Mouse (Mus musculus): Measurements from ENCODE around the gene Gpn2. TPM values are rescaled to one million over a fixed set of nuclear protein-coding genes. Genes with fewer than 3 reads are reported as not detected.

Gene Gpn2
- total and polyA plus RNA-seq, 3 experiments: 2.3 to 46.7 (median 10.2) TPM

GRCm38 (mm10) chr4:133628517-133628916 is 44.4 kb downstream of the Gpn2 start:
- no peak for TF ChIP-seq GATA1 (IDR thresholded peaks at IDR 0.05; ENCODE audit: borderline replicate concordance, low read length)
- TF ChIP-seq GATA2 (IDR thresholded peaks at IDR 0.05; ENCODE audit: borderline replicate concordance, low read depth, low read length): no peak
- no peak for TF ChIP-seq CTCF (IDR thresholded peaks at IDR 0.05; ENCODE audit: low read depth, low read length)
- TF ChIP-seq TAL1 (conservative IDR thresholded peaks at IDR 0.05; ENCODE audit: low read depth, low read length): no peak
- TF ChIP-seq POLR2AphosphoS5 (IDR thresholded peaks at IDR 0.05; ENCODE audit: insufficient replicate concordance, low read depth, low read length): no peak
- Histone ChIP-seq H3K36me3 (replicated peaks) (peaks cover 49% of the 10 kb centered on the region), H3K9me3 (replicated peaks) (no peaks in the 10 kb centered on the region), H3K27me3 (ENCODE audit: insufficient read depth, low read length) (peaks cover 14% of the 10 kb centered on the region; the same call in 1 of the 2 replicates), H3K4me1 (ENCODE audit: insufficient read depth, low read depth, low read length) (peaks cover 24% of the 10 kb centered on the region), H3K4me3 (ENCODE audit: low read depth, low read length) (no peak overlapping the region)
- DNase-seq (ENCODE audit: low spot score) (no peak), ATAC-seq (ENCODE audit: extremely low read depth, insufficient number of reproducible peaks, low FRiP score, poor library complexity, severe bottlenecking) (no peak)

GRCm38 (mm10) chr4:133629191-133629590 is 45.0 kb downstream of the Gpn2 start:
- no peak for DNase-seq (ENCODE audit: low spot score)
- peaks cover 29% of the 10 kb centered on the region for H3K4me1 ChIP-seq (ENCODE audit: insufficient read depth, low read depth, low read length)
- H3K36me3 ChIP-seq (replicated peaks): peaks cover 42% of the 10 kb centered on the region
- no peak for ATAC-seq (ENCODE audit: extremely low read depth, insufficient number of reproducible peaks, low FRiP score, poor library complexity, severe bottlenecking)
- H3K27me3 ChIP-seq (ENCODE audit: insufficient read depth, low read length): peaks cover 14% of the 10 kb centered on the region; the same call in 1 of the 2 replicates
- no peak overlapping the region for H3K4me3 ChIP-seq (ENCODE audit: low read depth, low read length)
- H3K9me3 ChIP-seq (replicated peaks): no peaks in the 10 kb centered on the region
- TF ChIP-seq POLR2AphosphoS5 (IDR thresholded peaks at IDR 0.05; ENCODE audit: insufficient replicate concordance, low read depth, low read length) (no peak), CTCF (IDR thresholded peaks at IDR 0.05; ENCODE audit: low read depth, low read length) (no peak)

GRCm38 (mm10) chr4:133630326-133630920 is 46.3 kb downstream of the Gpn2 start:
- Histone ChIP-seq H3K27me3 (ENCODE audit: insufficient read depth, low read length) (peaks cover 14% of the 10 kb centered on the region; the same call in 1 of the 2 replicates), H3K9me3 (replicated peaks) (no peaks in the 10 kb centered on the region), H3K36me3 (replicated peaks) (peaks cover 31% of the 10 kb centered on the region), H3K4me3 (ENCODE audit: low read depth, low read length) (no peak overlapping the region), H3K4me1 (ENCODE audit: insufficient read depth, low read depth, low read length) (peaks cover 25% of the 10 kb centered on the region)
- no peak for TF ChIP-seq POLR2AphosphoS5 (IDR thresholded peaks at IDR 0.05; ENCODE audit: insufficient replicate concordance, low read depth, low read length)
- TF ChIP-seq TAL1 (conservative IDR thresholded peaks at IDR 0.05; ENCODE audit: low read depth, low read length): no peak
- no peak for TF ChIP-seq CTCF (IDR thresholded peaks at IDR 0.05; ENCODE audit: low read depth, low read length)
- no peak for TF ChIP-seq GATA2 (IDR thresholded peaks at IDR 0.05; ENCODE audit: borderline replicate concordance, low read depth, low read length)
- ATAC-seq (ENCODE audit: extremely low read depth, insufficient number of reproducible peaks, low FRiP score, poor library complexity, severe bottlenecking) (no peak), DNase-seq (ENCODE audit: low spot score) (no peak)

GRCm38 (mm10) chr4:133631071-133631768 is 47.1 kb downstream of the Gpn2 start:
- TF ChIP-seq GATA2 (IDR thresholded peaks at IDR 0.05; ENCODE audit: borderline replicate concordance, low read depth, low read length) (no peak), TAL1 (conservative IDR thresholded peaks at IDR 0.05; ENCODE audit: low read depth, low read length) (no peak), GATA1 (IDR thresholded peaks at IDR 0.05; ENCODE audit: borderline replicate concordance, low read length) (no peak), CTCF (IDR thresholded peaks at IDR 0.05; ENCODE audit: low read depth, low read length) (no peak), POLR2AphosphoS5 (IDR thresholded peaks at IDR 0.05; ENCODE audit: insufficient replicate concordance, low read depth, low read length) (no peak)
- H3K36me3 ChIP-seq (replicated peaks): peaks cover 23% of the 10 kb centered on the region
- peaks cover 14% of the 10 kb centered on the region; the same call in 1 of the 2 replicates for H3K27me3 ChIP-seq (ENCODE audit: insufficient read depth, low read length)
- ATAC-seq (ENCODE audit: extremely low read depth, insufficient number of reproducible peaks, low FRiP score, poor library complexity, severe bottlenecking): no peak
- H3K4me3 ChIP-seq (ENCODE audit: low read depth, low read length): no peak overlapping the region
- no peak for DNase-seq (ENCODE audit: low spot score)
- no peaks in the 10 kb centered on the region for H3K9me3 ChIP-seq (replicated peaks)
- H3K4me1 ChIP-seq (ENCODE audit: insufficient read depth, low read depth, low read length): peaks cover 22% of the 10 kb centered on the region

- Histone ChIP-seq H3K4me1 (ENCODE audit: insufficient read depth, low read depth, low read length) (peaks cover 22% of the 10 kb centered on the region), H3K4me3 (ENCODE audit: low read depth, low read length) (no peak overlapping the region), H3K36me3 (replicated peaks) (peaks cover 17% of the 10 kb centered on the region), H3K27me3 (ENCODE audit: insufficient read depth, low read length) (peaks cover 16% of the 10 kb centered on the region; the same call in 1 of the 2 replicates), H3K9me3 (replicated peaks) (no peaks in the 10 kb centered on the region)
- ATAC-seq (ENCODE audit: extremely low read depth, insufficient number of reproducible peaks, low FRiP score, poor library complexity, severe bottlenecking): no peak
- TF ChIP-seq TAL1 (conservative IDR thresholded peaks at IDR 0.05; ENCODE audit: low read depth, low read length) (no peak), GATA1 (IDR thresholded peaks at IDR 0.05; ENCODE audit: borderline replicate concordance, low read length) (no peak), POLR2AphosphoS5 (IDR thresholded peaks at IDR 0.05; ENCODE audit: insufficient replicate concordance, low read depth, low read length) (no peak), GATA2 (IDR thresholded peaks at IDR 0.05; ENCODE audit: borderline replicate concordance, low read depth, low read length) (no peak), CTCF (IDR thresholded peaks at IDR 0.05; ENCODE audit: low read depth, low read length) (no peak)
- no peak for DNase-seq (ENCODE audit: low spot score)
Measured at GRCm38 (mm10) chr4:133631769-133632411, 47.7 kb downstream of the Gpn2 start.

Data from G1E (cell line).